ENCODE assay signal across 9 mouse cellular contexts in genomic region chr1:64189471-64189870, GRCm38 (mm10).
DNase-seq lines count a peak whose midpoint lies in the region; ATAC-seq and TF ChIP-seq lines count a peak whose summit lies in the region.
"Had no signal": no experiment of that assay in that cellular context is flagged by ENCODE, and none has a peak within 500 bp of the region (broad histone marks: within the 10 kb centered on the region; RNA-seq: fewer than 3 reads in every experiment).

No protein-coding gene starts in this region.

- ATAC-seq in hindbrain, postnatal 0 days: peak; percentile 29; the same call in 1 of the 2 replicates
- ATAC-seq in megakaryocyte, adult 5-6 weeks (ENCODE audit: poor library complexity, severe bottlenecking): peak; percentile 96

- H3K27ac ChIP-seq in hindbrain, postnatal 0 days: peak overlapping the region; percentile 60
- H3K27ac ChIP-seq: liver, embryonic 14.5 days had no signal

- peaks cover 34% of the 10 kb centered on the region for H3K4me1 ChIP-seq in hindbrain, postnatal 0 days (ENCODE audit: insufficient read depth, low read length)

- H3K9ac ChIP-seq in hindbrain, postnatal 0 days (replicated peaks; ENCODE audit: low read length): no peak overlapping the region
- H3K9ac ChIP-seq: liver, embryonic 14.5 days had no signal

- no peak for TF ChIP-seq CTCF in brain, embryonic 14.5 days (IDR thresholded peaks at IDR 0.05; ENCODE audit: borderline replicate concordance, extremely low read depth, insufficient read depth, insufficient read length)
- TF ChIP-seq CTCF in hindbrain, postnatal 0 days (IDR thresholded peaks at IDR 0.05; ENCODE audit: low read depth): no peak

- H3K36me3 ChIP-seq in hindbrain, postnatal 0 days (ENCODE audit: insufficient read depth, low read length): no peaks in the 10 kb centered on the region

- 19% methylated on average over 6 of the region's 6 CpGs for WGBS in hindbrain, postnatal 0 days

- H3K4me2 ChIP-seq in hindbrain, postnatal 0 days (ENCODE audit: low read depth, low read length): peak overlapping the region; percentile 16; the same call in 1 of the 2 replicates

- H3K4me3 ChIP-seq in hindbrain, postnatal 0 days (ENCODE audit: low read length): no peak overlapping the region

- H3K9me3 ChIP-seq in hindbrain, postnatal 0 days (ENCODE audit: low read length): no peaks in the 10 kb centered on the region

- TF ChIP-seq POLR2A in brain, embryonic 14.5 days (IDR thresholded peaks at IDR 0.05; ENCODE audit: borderline replicate concordance, extremely low read depth, insufficient read depth, insufficient read length, poor library complexity, severe bottlenecking): no peak

- peak; percentile 32 for DNase-seq in layer of hippocampus, adult 11-12 months (ENCODE audit: low spot score)
- DNase-seq in layer of hippocampus, adult 8-10 months (ENCODE audit: low spot score in 2 of 2): no peak
- peak; percentile 44 for DNase-seq in brain, embryonic 14.5 days (ENCODE audit: low read depth)
- DNase-seq in hindbrain, postnatal 0 days (ENCODE audit: low spot score): no peak
- no peak for DNase-seq in spleen, postnatal 4 days (ENCODE audit: low spot score in 2 of 2)
- no peak for DNase-seq in frontal cortex, adult 2 months (ENCODE audit: extremely low spot score in 1 of 2, low spot score in 1 of 2)
- DNase-seq in urinary bladder, postnatal 4 days (ENCODE audit: low spot score in 2 of 2): no peak

- no peaks in the 10 kb centered on the region for H3K27me3 ChIP-seq in hindbrain, postnatal 0 days (ENCODE audit: insufficient read depth, low read length)

Comparison
In these comparisons a context has a peak if more than half of its experiments do, and no peak if none do; other contexts are left out.
1. DNase-seq: peak in layer of hippocampus, adult 11-12 months (single experiment) and brain, embryonic 14.5 days (single experiment); none in layer of hippocampus, adult 8-10 months (0 of 2), hindbrain, postnatal 0 days (single experiment), spleen, postnatal 4 days (0 of 2), frontal cortex, adult 2 months (0 of 2) and urinary bladder, postnatal 4 days (0 of 2).